17 mouse cellular contexts compared by ENCODE assay signal in the genomic region with DNA sequence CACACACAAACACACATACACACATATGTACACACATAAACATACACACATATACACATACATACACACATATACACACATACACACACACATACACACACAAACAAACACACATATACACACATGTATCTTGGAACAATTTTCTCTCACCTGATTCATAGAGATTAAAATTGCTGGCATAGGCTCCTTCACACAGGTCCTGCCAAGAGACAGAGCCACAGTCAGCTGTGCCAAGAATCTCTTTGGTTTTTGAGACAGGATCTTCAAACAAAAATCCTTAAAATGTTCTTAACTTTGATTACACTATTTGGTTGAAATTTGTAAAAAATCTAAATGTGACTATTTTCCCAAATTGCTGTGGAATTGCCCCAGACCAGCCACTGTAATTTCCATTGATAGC. TPM values are rescaled to one million over a fixed set of nuclear protein-coding genes. Genes with fewer than 3 reads are reported as not detected.
DNase-seq lines count a peak whose midpoint lies in the region; ATAC-seq and TF ChIP-seq lines count a peak whose summit lies in the region.
"Had no signal": no experiment of that assay in that cellular context is flagged by ENCODE, and none has a peak within 500 bp of the region (broad histone marks: within the 10 kb centered on the region; RNA-seq: fewer than 3 reads in every experiment).

No protein-coding gene starts in this region.

- no peaks in the 10 kb centered on the region for H3K9me3 ChIP-seq in forebrain, embryonic 15.5 days
- no peaks in the 10 kb centered on the region; the same call in 1 of the 2 replicates for H3K9me3 ChIP-seq in forebrain, embryonic 13.5 days (replicated peaks)
- no peaks in the 10 kb centered on the region for H3K9me3 ChIP-seq in MEL (replicated peaks; ENCODE audit: insufficient read depth, low read length)
- no peaks in the 10 kb centered on the region for H3K9me3 ChIP-seq in neural tube, embryonic 15.5 days (replicated peaks)

- no peaks in the 10 kb centered on the region for H3K27me3 ChIP-seq in forebrain, embryonic 15.5 days
- no peaks in the 10 kb centered on the region for H3K27me3 ChIP-seq in forebrain, embryonic 13.5 days
- no peaks in the 10 kb centered on the region for H3K27me3 ChIP-seq in MEL (ENCODE audit: control insufficient read depth in 1 of 2, insufficient read depth in 2 of 2, low read length in 2 of 2)
- H3K27me3 ChIP-seq in neural tube, embryonic 15.5 days (replicated peaks) = no peaks in the 10 kb centered on the region
- H3K27me3 ChIP-seq: embryonic facial prominence, embryonic 12.5 days; Patski had no signal

- no peak overlapping the region for H3K4me3 ChIP-seq in forebrain, embryonic 15.5 days
- no peak overlapping the region for H3K4me3 ChIP-seq in forebrain, embryonic 13.5 days
- H3K4me3 ChIP-seq in MEL (ENCODE audit: control insufficient read depth in 1 of 2, insufficient read depth in 1 of 2, low read depth in 2 of 2, low read length in 2 of 2) = no peak overlapping the region
- no peak overlapping the region for H3K4me3 ChIP-seq in neural tube, embryonic 15.5 days (replicated peaks)
- H3K4me3 ChIP-seq: embryonic facial prominence, embryonic 10.5 days; embryonic facial prominence, embryonic 12.5 days had no signal

- no peak for DNase-seq in MEL (ENCODE audit: low read depth, low spot score)
- DNase-seq in Muller cell, postnatal 12 days (ENCODE audit: inconsistent ontology term) = peak; percentile 41
- DNase-seq in brain, adult 2 months (ENCODE audit: low read depth, low spot score) = peak; percentile 23
- DNase-seq: adrenal gland, adult 2 months; adrenal gland, postnatal 10 days; adrenal gland, postnatal 25 days; cerebellum, adult 11-12 months; cerebellum, adult 9-11 months; forebrain, postnatal 0 days had no signal

- H3K79me2 ChIP-seq in MEL (ENCODE audit: control insufficient read depth, insufficient read depth, low read length, poor library complexity) = no peaks in the 10 kb centered on the region

- no peak for TF ChIP-seq POLR2A in MEL (IDR thresholded peaks at IDR 0.05; ENCODE audit: control insufficient read depth in 1 of 2, insufficient read depth in 1 of 2, low read depth in 1 of 2, low read length in 2 of 2, poor library complexity in 1 of 2)

- no peak overlapping the region for H3K9ac ChIP-seq in forebrain, embryonic 15.5 days (replicated peaks)
- H3K9ac ChIP-seq in forebrain, embryonic 13.5 days = no peak overlapping the region
- no peak overlapping the region for H3K9ac ChIP-seq in MEL (ENCODE audit: control insufficient read depth, low read depth, low read length, poor library complexity, severe bottlenecking)
- H3K9ac ChIP-seq in neural tube, embryonic 15.5 days (replicated peaks) = no peak overlapping the region; the same call in 1 of the 2 replicates
- H3K9ac ChIP-seq: embryonic facial prominence, embryonic 12.5 days; forebrain, postnatal 0 days had no signal

- TF ChIP-seq EP300 in MEL (IDR thresholded peaks at IDR 0.05; ENCODE audit: low read depth in 1 of 2, low read length in 2 of 2) = no peak

- no peaks in the 10 kb centered on the region for H3K36me3 ChIP-seq in forebrain, embryonic 15.5 days
- no peaks in the 10 kb centered on the region for H3K36me3 ChIP-seq in forebrain, embryonic 13.5 days (ENCODE audit: poor library complexity, severe bottlenecking)
- H3K36me3 ChIP-seq in MEL (ENCODE audit: control insufficient read depth in 1 of 2, insufficient read depth in 2 of 2, low read length in 2 of 2) = peaks cover 0 to 8% of the 10 kb centered on the region in 2 experiments; a peak in 2 of 4 replicates
- H3K36me3 ChIP-seq in neural tube, embryonic 15.5 days = no peaks in the 10 kb centered on the region
- H3K36me3 ChIP-seq: embryonic facial prominence, embryonic 10.5 days; embryonic facial prominence, embryonic 12.5 days had no signal

- peaks cover 30% of the 10 kb centered on the region for H3K4me1 ChIP-seq in forebrain, embryonic 15.5 days
- H3K4me1 ChIP-seq in forebrain, embryonic 13.5 days = peaks cover 17% of the 10 kb centered on the region
- peaks cover 8 to 15% of the 10 kb centered on the region in 2 experiments for H3K4me1 ChIP-seq in MEL (ENCODE audit: control insufficient read depth in 1 of 2, insufficient read depth in 2 of 2, low read length in 2 of 2)
- peaks cover 25% of the 10 kb centered on the region for H3K4me1 ChIP-seq in neural tube, embryonic 15.5 days

- peak overlapping the region; percentile 73; the same call in 1 of the 2 replicates for H3K27ac ChIP-seq in forebrain, embryonic 15.5 days (replicated peaks)
- no peak overlapping the region for H3K27ac ChIP-seq in forebrain, embryonic 13.5 days
- no peak overlapping the region for H3K27ac ChIP-seq in MEL (ENCODE audit: control insufficient read depth, low read depth, low read length)
- H3K27ac ChIP-seq in neural tube, embryonic 15.5 days (replicated peaks) = no peak overlapping the region
- H3K27ac ChIP-seq: embryonic facial prominence, embryonic 10.5 days had no signal

- H3K4me2 ChIP-seq in forebrain, embryonic 15.5 days (replicated peaks) = no peak overlapping the region
- no peak overlapping the region for H3K4me2 ChIP-seq in forebrain, embryonic 13.5 days
- no peak overlapping the region for H3K4me2 ChIP-seq in neural tube, embryonic 15.5 days
- H3K4me2 ChIP-seq: embryonic facial prominence, embryonic 12.5 days had no signal

- TF ChIP-seq CTCF in MEL (IDR thresholded peaks at IDR 0.05 in 2 of 3, conservative IDR thresholded peaks at IDR 0.05 in 1 of 3; ENCODE audit: control insufficient read depth in 1 of 3, insufficient read depth in 1 of 3, low read depth in 2 of 3, low read length in 3 of 3, poor library complexity in 1 of 3, severe bottlenecking in 1 of 3) = no peak

- no peak for ATAC-seq in forebrain, embryonic 15.5 days (replicated peaks)
- no peak for ATAC-seq in forebrain, embryonic 13.5 days
- no peak for ATAC-seq in neural tube, embryonic 15.5 days (ENCODE audit: low FRiP score)
- no peak for ATAC-seq in activated CD4-positive, CD25-positive, alpha-beta regulatory T cell, adult 4 months
- ATAC-seq: forebrain, embryonic 14.5 days; forebrain, postnatal 0 days; Patski had no signal

- TF ChIP-seq RAD21 in MEL (IDR thresholded peaks at IDR 0.05; ENCODE audit: low read depth, low read length) = no peak

TF ChIP-seq in MEL, 35 proteins besides CTCF, POLR2A, EP300 and RAD21:
- no peak for TF ChIP-seq ZC3H11A (IDR thresholded peaks at IDR 0.05; ENCODE audit: low read depth, low read length)
- peak; percentile 29; the same call in 1 of the 2 replicates for TF ChIP-seq ETS1 (IDR thresholded peaks at IDR 0.05; ENCODE audit: low read depth, low read length)
- TF ChIP-seq MEF2A (IDR thresholded peaks at IDR 0.05; ENCODE audit: extremely low read depth, insufficient replicate concordance, low read depth, low read length, poor library complexity, severe bottlenecking) = no peak

RNA-seq across cellular contexts. Expression of a gene that starts 58.9 kb away (rescaled TPM):
- polyA plus RNA-seq in forebrain, embryonic 15.5 days (2015; fragmentation: Nextera tagmentation; extraction: Ambion mirVana) = 122 and 129 TPM in 2 replicates
- 148 and 168 TPM in 2 replicates for polyA plus RNA-seq in forebrain, embryonic 13.5 days (2015; fragmentation: Nextera tagmentation; extraction: Ambion mirVana)
- total RNA-seq in MEL (2012; rRNA removed) = 15.9 and 18.6 TPM in 2 replicates
- polyA plus RNA-seq in MEL (2012; ENCODE audit: insufficient read depth in 1 of 2, insufficient read length in 2 of 2, low read depth in 1 of 2, low replicate concordance in 2 of 2, missing spikeins in 1 of 2) = 100 to 1,000 TPM in 1 of 2 experiments, 10 to 100 TPM in 1; 37.7 to 205 TPM
- 83.9 and 96.8 TPM in 2 replicates for polyA plus RNA-seq in neural tube, embryonic 15.5 days (2015; fragmentation: Nextera tagmentation; extraction: Ambion mirVana)
- 10 to 100 TPM in 1 of 2 experiments, 1 to 10 TPM in 1; 8.1 to 11.3 TPM for polyA plus RNA-seq in activated CD4-positive, CD25-positive, alpha-beta regulatory T cell, adult 4 months (2017; shearing (Covaris generic))

RNA-seq across cellular contexts. Expression of a gene that starts 59.2 kb away (rescaled TPM):
- polyA plus RNA-seq in forebrain, embryonic 15.5 days (2015; fragmentation: Nextera tagmentation; extraction: Ambion mirVana) = 31.3 and 33.3 TPM in 2 replicates
- 21.3 and 22.9 TPM in 2 replicates for polyA plus RNA-seq in forebrain, embryonic 13.5 days (2015; fragmentation: Nextera tagmentation; extraction: Ambion mirVana)
- 7.6 and 9.2 TPM in 2 replicates for total RNA-seq in MEL (2012; rRNA removed)
- polyA plus RNA-seq in MEL (2012; ENCODE audit: insufficient read depth in 1 of 2, insufficient read length in 2 of 2, low read depth in 1 of 2, low replicate concordance in 2 of 2, missing spikeins in 1 of 2) = 100 to 1,000 TPM in 1 of 2 experiments, 10 to 100 TPM in 1; 40.3 to 467 TPM
- 50.3 and 55.9 TPM in 2 replicates for polyA plus RNA-seq in neural tube, embryonic 15.5 days (2015; fragmentation: Nextera tagmentation; extraction: Ambion mirVana)
- 1 to 10 TPM; 5.3 to 6.3 TPM for polyA plus RNA-seq in activated CD4-positive, CD25-positive, alpha-beta regulatory T cell, adult 4 months (2017; shearing (Covaris generic))
